Mouse (Mus musculus): ENCODE results near the gene Prr23a3. TPM values are rescaled to one million over a fixed set of nuclear protein-coding genes. Genes with fewer than 3 reads are reported as not detected.

Prr23a3 gene
- not detected in 2 replicates for polyA plus RNA-seq (2015; fragmentation: Nextera tagmentation; extraction: Ambion mirVana)

DNA sequence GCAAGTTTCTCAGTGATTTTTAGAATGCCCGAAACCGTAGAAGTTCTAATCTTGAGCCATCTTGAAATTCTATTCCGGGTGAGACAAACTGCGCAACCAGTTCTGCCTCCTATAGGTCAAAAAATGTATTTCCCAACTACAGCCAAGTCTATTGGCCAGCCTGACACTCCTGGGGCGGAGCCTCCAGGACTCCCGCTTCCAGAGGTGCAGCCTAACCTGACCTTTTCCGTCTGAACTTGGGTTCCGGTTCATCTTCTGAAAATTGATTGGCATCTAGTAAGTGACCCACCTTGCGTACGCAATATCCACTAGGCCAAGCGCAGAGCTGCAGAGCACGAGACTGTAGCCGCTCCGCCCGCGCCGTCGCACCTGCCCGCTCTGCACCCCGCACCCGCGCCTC is at the start of gene Prr23a3:
Prr23a3 (plus strand) TSS at position 197 of the 400 bp plus-strand sequence.
- Histone ChIP-seq H3K9ac (replicated peaks) (no peak within 1 kb of the TSS), H3K36me3 (no peaks in the 10 kb centered on the region), H3K4me2 (peak within 1 kb of the TSS; percentile 13; the same call in 1 of the 2 replicates), H3K4me3 (replicated peaks) (no peak within 1 kb of the TSS), H3K27ac (replicated peaks) (no peak within 1 kb of the TSS), H3K9me3 (replicated peaks) (no peaks in the 10 kb centered on the region; the same call in 1 of the 2 replicates), H3K27me3 (replicated peaks) (0 out of 2 replicates have a peak, but pooled peaks cover 2% of the 10 kb centered on the region), H3K4me1 (no peaks in the 10 kb centered on the region)
- no peak for ATAC-seq (ENCODE audit: low FRiP score)
- 57% methylated on average over 22 of the region's 22 CpGs for WGBS

DNA sequence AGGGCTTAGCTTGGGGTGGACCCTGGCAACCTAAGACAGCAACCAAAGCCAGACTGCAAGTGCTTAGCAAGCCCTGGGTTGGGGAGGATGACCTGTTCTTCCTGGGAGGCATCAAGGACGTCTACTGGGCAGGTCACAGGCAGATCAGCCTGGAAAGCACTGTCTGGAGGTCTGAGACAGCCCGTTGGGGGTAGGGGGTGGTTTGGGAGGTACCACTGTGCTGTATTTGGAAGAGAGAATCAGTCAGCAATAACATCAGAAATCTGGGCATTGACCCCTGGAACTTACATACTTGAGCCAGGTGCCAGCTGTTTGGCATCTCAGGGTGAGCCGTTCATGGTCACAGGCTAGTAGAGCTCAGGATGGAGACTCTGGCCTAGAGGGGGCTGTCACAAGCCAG is 48.5 kb upstream of the Prr23a3 start:
- no peaks in the 10 kb centered on the region for H3K4me1 ChIP-seq
- H3K27me3 ChIP-seq (replicated peaks): no peaks in the 10 kb centered on the region
- H3K9ac ChIP-seq (replicated peaks): no peak overlapping the region
- no peaks in the 10 kb centered on the region for H3K9me3 ChIP-seq (replicated peaks)
- no peaks in the 10 kb centered on the region for H3K36me3 ChIP-seq
- no peak overlapping the region for H3K4me3 ChIP-seq (replicated peaks)
- no peak overlapping the region for H3K27ac ChIP-seq (replicated peaks)
- H3K4me2 ChIP-seq: no peak overlapping the region
- no peak for ATAC-seq (ENCODE audit: low FRiP score)
- 84% methylated on average over 3 of the region's 3 CpGs for WGBS

DNA sequence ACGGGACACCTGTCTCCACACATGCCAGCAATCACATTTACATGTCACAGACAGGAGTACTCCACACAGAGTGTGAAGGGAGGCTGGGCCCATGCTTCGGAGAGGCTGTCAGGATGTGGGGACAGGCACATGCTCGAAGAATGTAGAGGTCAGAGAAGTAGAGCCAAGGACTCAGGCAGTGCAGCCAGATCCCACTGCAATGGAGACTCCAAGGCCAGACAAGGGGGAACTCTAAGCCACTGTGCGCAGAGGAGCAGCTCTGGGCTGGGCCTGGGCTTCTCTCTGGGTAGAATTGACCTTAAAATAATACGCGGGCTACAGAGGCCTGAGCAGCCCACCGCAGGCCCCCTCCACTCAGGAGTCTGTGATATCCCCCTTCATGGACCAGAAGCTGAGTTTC is 47.0 kb upstream of the Prr23a3 start:
- Histone ChIP-seq H3K4me2 (no peak overlapping the region), H3K9me3 (replicated peaks) (no peaks in the 10 kb centered on the region), H3K27ac (replicated peaks) (no peak overlapping the region), H3K4me3 (replicated peaks) (no peak overlapping the region), H3K27me3 (replicated peaks) (no peaks in the 10 kb centered on the region), H3K9ac (replicated peaks) (no peak overlapping the region), H3K4me1 (no peaks in the 10 kb centered on the region), H3K36me3 (no peaks in the 10 kb centered on the region)
- WGBS: 85% methylated on average over 7 of the region's 7 CpGs
- no peak for ATAC-seq (ENCODE audit: low FRiP score)

GRCm38 (mm10) chr9:98818971-98819370 is 45.6 kb upstream of the Prr23a3 start:
- H3K9me3 ChIP-seq (replicated peaks): no peaks in the 10 kb centered on the region
- H3K4me3 ChIP-seq (replicated peaks): no peak overlapping the region
- H3K36me3 ChIP-seq: no peaks in the 10 kb centered on the region
- no peaks in the 10 kb centered on the region for H3K4me1 ChIP-seq
- 92% methylated on average over 5 of the region's 5 CpGs for WGBS
- no peak overlapping the region for H3K27ac ChIP-seq (replicated peaks)
- no peak overlapping the region for H3K9ac ChIP-seq (replicated peaks)
- H3K27me3 ChIP-seq (replicated peaks): no peaks in the 10 kb centered on the region
- no peak for ATAC-seq (ENCODE audit: low FRiP score)
- H3K4me2 ChIP-seq: no peak overlapping the region

DNA sequence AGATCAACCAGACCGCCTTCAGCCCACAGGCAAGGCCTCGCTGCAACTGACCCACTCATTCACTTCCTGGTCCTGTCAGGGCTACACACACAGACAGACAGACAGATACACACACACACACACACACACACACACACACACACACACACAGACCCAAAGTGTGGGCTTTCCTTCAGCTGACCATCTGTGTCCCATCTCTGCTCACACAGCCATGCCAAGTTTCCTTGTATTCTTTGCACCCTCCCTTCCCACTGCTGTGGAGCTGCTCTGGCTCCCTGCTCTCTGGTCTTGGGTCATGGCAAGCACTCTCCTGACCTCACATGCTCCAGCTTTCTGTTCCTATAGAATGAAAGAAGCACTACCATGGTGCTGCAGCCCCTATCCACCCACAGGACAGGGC is 45.1 kb upstream of the Prr23a3 start:
- Histone ChIP-seq H3K4me3 (replicated peaks) (no peak overlapping the region), H3K9me3 (replicated peaks) (no peaks in the 10 kb centered on the region), H3K27ac (replicated peaks) (no peak overlapping the region), H3K9ac (replicated peaks) (no peak overlapping the region), H3K4me1 (no peaks in the 10 kb centered on the region), H3K4me2 (no peak overlapping the region), H3K27me3 (replicated peaks) (no peaks in the 10 kb centered on the region), H3K36me3 (no peaks in the 10 kb centered on the region)
- ATAC-seq (ENCODE audit: low FRiP score): no peak
- WGBS: 90% methylated on average over 2 of the region's 2 CpGs

- WGBS: 90% methylated on average over 4 of the region's 4 CpGs
- no peaks in the 10 kb centered on the region for H3K36me3 ChIP-seq
- ATAC-seq (ENCODE audit: low FRiP score): no peak
- H3K27ac ChIP-seq (replicated peaks): no peak overlapping the region
- no peaks in the 10 kb centered on the region for H3K27me3 ChIP-seq (replicated peaks)
- no peaks in the 10 kb centered on the region for H3K9me3 ChIP-seq (replicated peaks)
- H3K4me3 ChIP-seq (replicated peaks): no peak overlapping the region
- no peak overlapping the region for H3K9ac ChIP-seq (replicated peaks)
- no peak overlapping the region for H3K4me2 ChIP-seq
- no peaks in the 10 kb centered on the region for H3K4me1 ChIP-seq
Measured at GRCm38 (mm10) chr9:98820461-98820860, 44.1 kb upstream of the Prr23a3 start.

DNA sequence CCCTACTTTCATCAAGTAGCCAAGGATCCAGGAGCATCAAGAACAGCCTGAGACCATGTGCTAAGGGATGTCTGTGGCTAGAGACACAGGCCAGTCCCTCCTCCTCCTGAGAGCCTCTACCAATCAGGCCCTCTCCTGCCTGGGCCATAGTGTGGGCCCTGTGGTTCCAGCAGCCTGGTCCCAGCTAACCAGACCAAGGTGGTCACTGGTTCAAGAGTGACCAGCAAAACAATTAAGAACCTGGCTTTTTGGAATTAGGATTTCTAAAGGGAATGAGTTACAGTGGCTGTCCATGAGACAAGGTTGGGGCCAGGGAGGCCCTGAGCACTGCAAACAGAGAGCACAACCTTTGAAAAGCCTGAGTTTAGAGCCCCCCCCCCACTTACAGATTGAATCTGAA is 43.5 kb upstream of the Prr23a3 start:
- Histone ChIP-seq H3K27ac (replicated peaks) (no peak overlapping the region), H3K4me1 (no peaks in the 10 kb centered on the region), H3K9ac (replicated peaks) (no peak overlapping the region), H3K27me3 (replicated peaks) (no peaks in the 10 kb centered on the region), H3K4me2 (no peak overlapping the region), H3K36me3 (no peaks in the 10 kb centered on the region), H3K4me3 (replicated peaks) (no peak overlapping the region), H3K9me3 (replicated peaks) (no peaks in the 10 kb centered on the region)
- ATAC-seq (ENCODE audit: low FRiP score): no peak

- no peaks in the 10 kb centered on the region for H3K4me1 ChIP-seq
- no peaks in the 10 kb centered on the region for H3K36me3 ChIP-seq
- no peak overlapping the region for H3K4me2 ChIP-seq
- WGBS: 91% methylated on average over 7 of the region's 7 CpGs
- no peak for ATAC-seq (ENCODE audit: low FRiP score)
- H3K9ac ChIP-seq (replicated peaks): no peak overlapping the region
- no peak overlapping the region for H3K27ac ChIP-seq (replicated peaks)
- no peaks in the 10 kb centered on the region for H3K9me3 ChIP-seq (replicated peaks)
- H3K4me3 ChIP-seq (replicated peaks): no peak overlapping the region
- H3K27me3 ChIP-seq (replicated peaks): no peaks in the 10 kb centered on the region
Measured at GRCm38 (mm10) chr9:98823805-98824204, 40.8 kb upstream of the Prr23a3 start.

GRCm38 (mm10) chr9:98829508-98829907 is 35.1 kb upstream of the Prr23a3 start:
- H3K36me3 ChIP-seq: no peaks in the 10 kb centered on the region
- H3K4me1 ChIP-seq: no peaks in the 10 kb centered on the region
- no peak overlapping the region for H3K4me2 ChIP-seq
- no peak overlapping the region for H3K4me3 ChIP-seq (replicated peaks)
- no peak overlapping the region for H3K27ac ChIP-seq (replicated peaks)
- WGBS: 67% methylated on average over 5 of the region's 5 CpGs
- H3K9me3 ChIP-seq (replicated peaks): no peaks in the 10 kb centered on the region
- ATAC-seq (ENCODE audit: low FRiP score): no peak
- no peaks in the 10 kb centered on the region for H3K27me3 ChIP-seq (replicated peaks)
- no peak overlapping the region for H3K9ac ChIP-seq (replicated peaks)

DNA sequence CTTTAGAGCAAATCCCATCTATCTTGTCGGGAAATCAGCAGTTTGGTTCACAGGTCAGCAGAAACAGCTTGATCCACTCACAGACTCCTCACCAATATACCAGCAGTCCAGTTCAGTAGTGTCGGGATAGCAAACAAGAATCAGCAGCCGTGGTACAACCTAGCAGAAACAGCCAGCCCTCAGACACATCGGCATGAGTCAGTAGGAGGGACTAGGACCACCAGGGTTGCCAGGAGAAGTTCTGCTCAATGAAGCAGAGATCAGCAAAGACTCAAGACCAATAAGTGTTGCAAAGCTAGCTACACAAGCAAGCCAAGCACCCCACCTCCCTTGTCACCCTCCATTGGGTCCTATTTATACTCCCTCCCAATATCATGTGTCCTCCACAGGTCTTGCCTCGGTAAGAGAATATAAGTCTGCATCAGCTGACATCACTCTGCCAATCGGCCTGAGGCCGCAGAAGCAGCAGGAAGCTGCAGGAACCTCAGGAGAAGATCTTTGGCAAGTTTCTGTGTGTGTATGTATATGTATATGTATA is 27.0 kb upstream of the Prr23a3 start:
- 87% methylated on average over 7 of the region's 7 CpGs for WGBS
- H3K36me3 ChIP-seq: no peaks in the 10 kb centered on the region
- H3K9ac ChIP-seq (replicated peaks): no peak overlapping the region
- H3K27ac ChIP-seq (replicated peaks): no peak overlapping the region
- H3K4me1 ChIP-seq: no peaks in the 10 kb centered on the region
- H3K9me3 ChIP-seq (replicated peaks): no peaks in the 10 kb centered on the region
- no peaks in the 10 kb centered on the region for H3K27me3 ChIP-seq (replicated peaks)
- H3K4me3 ChIP-seq (replicated peaks): no peak overlapping the region
- H3K4me2 ChIP-seq: no peak overlapping the region
- ATAC-seq (ENCODE audit: low FRiP score): no peak

DNA sequence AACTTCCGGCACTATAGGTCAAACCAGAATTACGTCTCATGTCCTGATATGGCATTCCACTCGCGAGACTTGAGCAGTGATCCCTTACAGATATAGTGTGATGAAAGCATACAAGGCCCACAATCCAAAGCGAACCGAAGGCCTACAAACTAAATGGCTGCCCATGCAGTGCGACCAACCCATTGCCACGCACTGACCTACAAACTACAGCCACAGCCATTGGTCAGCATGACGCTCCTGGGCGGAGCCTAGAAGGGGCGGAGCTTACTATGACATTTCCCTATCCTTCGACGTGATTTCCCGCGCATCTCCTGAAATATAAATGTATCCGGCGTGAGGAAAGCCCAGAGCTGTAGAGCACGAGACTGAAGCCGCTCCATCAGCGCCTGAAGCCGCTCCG is 22.4 kb upstream of the Prr23a3 start, which contains the start of gene Prr23a1:
Prr23a1 (plus strand) TSS at position 387 of the 400 bp plus-strand sequence.
- Histone ChIP-seq H3K27ac (replicated peaks) (no peak within 1 kb of the TSS), H3K36me3 (no peaks in the 10 kb centered on the region), H3K4me1 (no peaks in the 10 kb centered on the region), H3K27me3 (replicated peaks) (no peaks in the 10 kb centered on the region), H3K9ac (replicated peaks) (no peak within 1 kb of the TSS), H3K9me3 (replicated peaks) (no peaks in the 10 kb centered on the region), H3K4me3 (replicated peaks) (peak within 1 kb of the TSS; percentile 16; the same call in 1 of the 2 replicates), H3K4me2 (peak within 1 kb of the TSS; percentile 40)
- ATAC-seq (ENCODE audit: low FRiP score): no peak
- WGBS: 63% methylated on average over 22 of the region's 22 CpGs

DNA sequence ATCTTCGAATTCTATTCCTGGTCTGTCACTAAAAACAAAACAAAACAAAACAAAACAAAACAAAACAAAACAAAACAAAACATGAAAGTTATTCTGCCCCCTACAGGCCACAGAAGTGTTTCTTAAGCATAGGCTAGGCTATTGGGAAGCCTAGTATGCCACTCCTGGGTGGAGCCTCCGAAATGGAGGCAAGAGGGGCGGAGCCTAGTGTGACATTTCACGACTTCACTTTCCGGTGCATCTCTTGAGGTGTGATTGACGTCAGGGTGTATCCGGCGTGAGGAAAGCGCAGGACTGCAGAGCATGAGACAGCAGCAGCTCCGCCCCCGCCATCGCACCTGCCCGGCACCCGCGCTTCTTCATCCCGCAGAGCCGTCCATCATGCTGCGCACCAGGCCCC is 8.4 kb upstream of the Prr23a3 start, which contains the start of gene Prr23a2:
Prr23a2 (plus strand) TSS at position 285 of the 400 bp plus-strand sequence.
- no peak for ATAC-seq (ENCODE audit: low FRiP score)
- H3K4me3 ChIP-seq (replicated peaks): no peak within 1 kb of the TSS
- H3K27me3 ChIP-seq (replicated peaks): no peaks in the 10 kb centered on the region
- no peaks in the 10 kb centered on the region for H3K36me3 ChIP-seq
- H3K9me3 ChIP-seq (replicated peaks): no peaks in the 10 kb centered on the region
- no peak within 1 kb of the TSS for H3K9ac ChIP-seq (replicated peaks)
- no peaks in the 10 kb centered on the region for H3K4me1 ChIP-seq
- H3K27ac ChIP-seq (replicated peaks): no peak within 1 kb of the TSS
- H3K4me2 ChIP-seq: no peak within 1 kb of the TSS
- 76% methylated on average over 18 of the region's 18 CpGs for WGBS

All from neural tube, embryonic 15.5 days (tissue).